ENCODE assay signal across 8 mouse cellular contexts in genomic region chr12:108003483-108003882, GRCm38 (mm10). TPM values are rescaled to one million over a fixed set of nuclear protein-coding genes. Genes with fewer than 3 reads are reported as not detected.
DNase-seq lines count a peak whose midpoint lies in the region; ATAC-seq lines count a peak whose summit lies in the region.

Gene Bcl11b, minus strand, starts transcription at chr12:108003602.

- peak within 1 kb of the TSS; percentile 93 for H3K4me2 ChIP-seq in heart, embryonic 13.5 days
- H3K4me2 ChIP-seq in forebrain, embryonic 14.5 days (ENCODE audit: low read length): peak within 1 kb of the TSS; percentile 65
- H3K4me2 ChIP-seq in limb, embryonic 11.5 days (ENCODE audit: low read depth, severe bottlenecking): peak within 1 kb of the TSS; percentile 78
- peak within 1 kb of the TSS; percentile 93 for H3K4me2 ChIP-seq in stomach, embryonic 16.5 days (ENCODE audit: low read depth, low read length)

- H3K4me3 ChIP-seq in heart, embryonic 13.5 days: peak within 1 kb of the TSS; percentile 84
- H3K4me3 ChIP-seq in forebrain, embryonic 14.5 days (ENCODE audit: low read depth, low read length): peak within 1 kb of the TSS; percentile 98
- peak within 1 kb of the TSS; percentile 89 for H3K4me3 ChIP-seq in limb, embryonic 11.5 days (ENCODE audit: low read depth, low read length)
- peak within 1 kb of the TSS; percentile 75 for H3K4me3 ChIP-seq in stomach, embryonic 16.5 days (replicated peaks; ENCODE audit: low read length)

- no peak for DNase-seq in heart, adult 8-10 months (ENCODE audit: low spot score)
- peak; percentile 45 for DNase-seq in forebrain, embryonic 14.5 days (ENCODE audit: low spot score)
- peak; percentile 67 for DNase-seq in limb, embryonic 11.5 days (ENCODE audit: low spot score)
- no peak for DNase-seq in right cerebral cortex, postnatal 36 days (ENCODE audit: low spot score in 2 of 2)
- no peak for DNase-seq in natural killer cell, adult 2 months (ENCODE audit: low spot score in 2 of 2)

- no peak for ATAC-seq in heart, embryonic 13.5 days (ENCODE audit: extremely low read depth, insufficient number of reproducible peaks, low FRiP score, low TSS enrichment)
- ATAC-seq in CD4-positive, CD25-positive, alpha-beta regulatory T cell, adult 4 months: peak; percentile 1
- ATAC-seq in forebrain, embryonic 14.5 days: no peak
- ATAC-seq in limb, embryonic 11.5 days (ENCODE audit: insufficient number of reproducible peaks, low FRiP score, low TSS enrichment, low read depth): no peak; the same call in 1 of the 2 replicates
- no peak for ATAC-seq in stomach, embryonic 16.5 days (ENCODE audit: insufficient read depth, low FRiP score)

- no peaks in the 10 kb centered on the region for H3K36me3 ChIP-seq in heart, embryonic 13.5 days
- no peaks in the 10 kb centered on the region for H3K36me3 ChIP-seq in forebrain, embryonic 14.5 days (ENCODE audit: control insufficient read depth, insufficient read depth, low read length)
- no peaks in the 10 kb centered on the region for H3K36me3 ChIP-seq in limb, embryonic 11.5 days (ENCODE audit: control insufficient read depth, insufficient read depth, low read length)
- no peaks in the 10 kb centered on the region for H3K36me3 ChIP-seq in stomach, embryonic 16.5 days (ENCODE audit: control insufficient read depth, insufficient read depth, low read length)

- H3K27me3 ChIP-seq in heart, embryonic 13.5 days (replicated peaks): peaks cover 85% of the 10 kb centered on the region
- H3K27me3 ChIP-seq in forebrain, embryonic 14.5 days (replicated peaks; ENCODE audit: control insufficient read depth, insufficient read depth, low read length): no peaks in the 10 kb centered on the region
- no peaks in the 10 kb centered on the region for H3K27me3 ChIP-seq in limb, embryonic 11.5 days (ENCODE audit: control insufficient read depth, insufficient read depth, low read length)
- H3K27me3 ChIP-seq in stomach, embryonic 16.5 days (ENCODE audit: control insufficient read depth, insufficient read depth, low read length): peaks cover 12% of the 10 kb centered on the region

- no peaks in the 10 kb centered on the region for H3K9me3 ChIP-seq in heart, embryonic 13.5 days
- no peaks in the 10 kb centered on the region for H3K9me3 ChIP-seq in forebrain, embryonic 14.5 days (replicated peaks; ENCODE audit: control insufficient read depth, low read length)
- no peaks in the 10 kb centered on the region for H3K9me3 ChIP-seq in limb, embryonic 11.5 days (ENCODE audit: control insufficient read depth, low read length)
- no peaks in the 10 kb centered on the region for H3K9me3 ChIP-seq in stomach, embryonic 16.5 days (replicated peaks; ENCODE audit: control insufficient read depth, low read length)

- peak within 1 kb of the TSS; percentile 87 for H3K9ac ChIP-seq in heart, embryonic 13.5 days
- H3K9ac ChIP-seq in forebrain, embryonic 14.5 days (ENCODE audit: low read length): peak within 1 kb of the TSS; percentile 100
- H3K9ac ChIP-seq in limb, embryonic 11.5 days (ENCODE audit: low read length): peak within 1 kb of the TSS; percentile 95
- H3K9ac ChIP-seq in stomach, embryonic 16.5 days (ENCODE audit: low read length): peak within 1 kb of the TSS; percentile 88

- peak within 1 kb of the TSS; percentile 83 for H3K27ac ChIP-seq in heart, embryonic 13.5 days (replicated peaks)
- peak within 1 kb of the TSS; percentile 99 for H3K27ac ChIP-seq in forebrain, embryonic 14.5 days (ENCODE audit: low read depth, low read length)
- peak within 1 kb of the TSS; percentile 96 for H3K27ac ChIP-seq in limb, embryonic 11.5 days (replicated peaks; ENCODE audit: low read depth, low read length)
- peak within 1 kb of the TSS; percentile 94 for H3K27ac ChIP-seq in stomach, embryonic 16.5 days (ENCODE audit: low read length)

- WGBS in heart, embryonic 13.5 days: under 1% methylated on average over 19 of the region's 19 CpGs
- 0% methylated on average over 19 of the region's 19 CpGs for WGBS in forebrain, embryonic 14.5 days
- WGBS in limb, embryonic 11.5 days: under 1% methylated on average over 19 of the region's 19 CpGs
- under 1% methylated on average over 19 of the region's 19 CpGs for WGBS in stomach, embryonic 16.5 days

- H3K4me1 ChIP-seq in heart, embryonic 13.5 days: peaks cover 27% of the 10 kb centered on the region
- H3K4me1 ChIP-seq in forebrain, embryonic 14.5 days (ENCODE audit: control insufficient read depth, insufficient read depth, low read length): peaks cover 13% of the 10 kb centered on the region
- H3K4me1 ChIP-seq in limb, embryonic 11.5 days (ENCODE audit: control insufficient read depth, insufficient read depth, low read length): peaks cover 18% of the 10 kb centered on the region; the same call in 1 of the 2 replicates
- H3K4me1 ChIP-seq in stomach, embryonic 16.5 days (ENCODE audit: control insufficient read depth, insufficient read depth, low read length): peaks cover 10% of the 10 kb centered on the region; the same call in 1 of the 2 replicates

RNA-seq across cellular contexts. Expression of gene Bcl11b, which starts in this region (rescaled TPM):
- 4.5 and 4.6 TPM in 2 replicates for polyA plus RNA-seq in heart, embryonic 13.5 days (2015; fragmentation: Nextera tagmentation; extraction: Ambion mirVana)
- 1 to 10 TPM in 2 of 4 experiments, under 1 TPM in 2; 0.75 to 1.8 (median 0.99) TPM for total RNA-seq in heart, adult 8-10 months (2022)
- 10 to 100 TPM; 40.0 to 41.6 TPM for polyA plus RNA-seq in CD4-positive, CD25-positive, alpha-beta regulatory T cell, adult 4 months (2017; shearing (Covaris generic))
- 76.7 and 86.5 TPM in 2 replicates for polyA plus RNA-seq in forebrain, embryonic 14.5 days (2014; fragmentation: Nextera tagmentation; extraction: Ambion mirVana)
- polyA plus RNA-seq in limb, embryonic 11.5 days (2014; fragmentation: Nextera tagmentation; extraction: Ambion mirVana): 8.7 and 12.3 TPM in 2 replicates
- 2.3 and 2.6 TPM in 2 replicates for polyA plus RNA-seq in stomach, embryonic 16.5 days (2015; fragmentation: Nextera tagmentation; extraction: Ambion mirVana)

Comparison
In these comparisons a context has a peak if more than half of its experiments do, and no peak if none do; other contexts are left out.
1. DNase-seq: peak in forebrain, embryonic 14.5 days (single experiment) and limb, embryonic 11.5 days (single experiment); none in heart, adult 8-10 months (single experiment), right cerebral cortex, postnatal 36 days (0 of 2) and natural killer cell, adult 2 months (0 of 2).
2. Peak in every context shown above with its lines, with median percentiles within 50 percentile points of each other: H3K27ac ChIP-seq, H3K4me2 ChIP-seq, H3K4me3 ChIP-seq and H3K9ac ChIP-seq.